Mouse (Mus musculus): Measurements from ENCODE around the gene Styxl1. TPM values are rescaled to one million over a fixed set of nuclear protein-coding genes. Genes with fewer than 3 reads are reported as not detected.
A peak's percentile ranks its signal among the peaks of the same experiment; 100 is the strongest.

Gene Styxl1
- total and polyA plus RNA-seq, 2 experiments from 2014 or later = 0.42 TPM; not detected in 1

DNA sequence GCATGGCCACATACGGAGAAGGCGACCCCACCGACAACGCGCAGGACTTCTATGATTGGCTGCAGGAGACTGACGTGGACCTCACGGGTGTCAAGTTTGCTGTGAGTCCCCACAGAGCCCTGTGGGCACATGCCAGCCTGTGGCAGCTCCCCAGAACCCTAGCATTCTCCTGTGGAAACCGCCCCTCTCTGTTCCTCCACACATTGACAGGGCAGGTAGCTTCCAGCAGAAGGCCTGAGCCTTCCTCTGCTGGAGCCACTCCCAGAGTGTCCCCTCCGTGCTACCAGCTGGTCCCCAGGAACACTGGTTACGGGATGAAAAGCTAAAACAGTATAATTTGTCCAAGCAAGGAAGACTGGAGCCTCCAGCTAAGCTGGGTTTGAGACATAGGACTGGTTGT, 47.9 kb downstream of the Styxl1 start:
- Histone ChIP-seq H3K4me2 (ENCODE audit: low read depth, low read length) (no peak overlapping the region), H3K4me1 (ENCODE audit: control insufficient read depth, insufficient read depth) (peaks cover 24% of the 10 kb centered on the region), H3K36me3 (replicated peaks; ENCODE audit: control insufficient read depth, insufficient read depth, low read length) (peaks cover 70% of the 10 kb centered on the region), H3K9me3 (replicated peaks; ENCODE audit: control insufficient read depth, low read length) (no peaks in the 10 kb centered on the region), H3K27me3 (ENCODE audit: control insufficient read depth, insufficient read depth, low read length) (no peaks in the 10 kb centered on the region), H3K9ac (replicated peaks; ENCODE audit: low read depth, low read length) (no peak overlapping the region), H3K4me3 (ENCODE audit: low read depth, low read length) (no peak overlapping the region), H3K27ac (ENCODE audit: low read depth) (no peak overlapping the region)
- no peak for ATAC-seq (ENCODE audit: insufficient read depth, low read depth)
- TF ChIP-seq EP300 (IDR thresholded peaks at IDR 0.05; ENCODE audit: low read depth) = no peak
- TF ChIP-seq CTCF (IDR thresholded peaks at IDR 0.05; ENCODE audit: low read depth) = no peak
- no peak for DNase-seq (ENCODE audit: low spot score)
- WGBS = 93% methylated on average over 10 of the region's 10 CpGs

DNA sequence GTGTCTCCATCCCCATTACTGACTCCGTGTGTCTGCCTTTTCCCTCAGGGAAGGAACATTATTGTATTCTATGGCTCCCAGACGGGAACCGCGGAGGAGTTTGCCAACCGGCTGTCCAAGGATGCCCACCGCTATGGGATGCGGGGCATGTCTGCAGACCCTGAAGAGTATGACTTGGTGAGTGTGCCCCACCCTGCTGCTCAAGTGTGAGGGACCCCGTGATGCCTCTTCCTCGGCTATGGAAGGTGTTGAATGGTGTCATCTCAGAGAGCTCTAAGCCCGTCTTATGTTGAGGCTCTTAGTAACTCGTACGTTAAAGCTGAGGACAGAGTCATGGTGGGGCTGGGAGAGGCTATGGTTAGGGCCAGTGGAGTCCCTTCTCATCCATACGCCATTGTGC, 48.8 kb downstream of the Styxl1 start:
- Histone ChIP-seq H3K4me2 (ENCODE audit: low read depth, low read length) (no peak overlapping the region), H3K27ac (ENCODE audit: low read depth) (no peak overlapping the region), H3K9ac (replicated peaks; ENCODE audit: low read depth, low read length) (no peak overlapping the region), H3K4me3 (ENCODE audit: low read depth, low read length) (no peak overlapping the region), H3K27me3 (ENCODE audit: control insufficient read depth, insufficient read depth, low read length) (no peaks in the 10 kb centered on the region), H3K9me3 (replicated peaks; ENCODE audit: control insufficient read depth, low read length) (no peaks in the 10 kb centered on the region), H3K36me3 (replicated peaks; ENCODE audit: control insufficient read depth, insufficient read depth, low read length) (peaks cover 61% of the 10 kb centered on the region), H3K4me1 (ENCODE audit: control insufficient read depth, insufficient read depth) (peaks cover 33% of the 10 kb centered on the region)
- ATAC-seq (ENCODE audit: insufficient read depth, low read depth) (no peak), DNase-seq (ENCODE audit: low spot score) (no peak)
- TF ChIP-seq EP300 (IDR thresholded peaks at IDR 0.05; ENCODE audit: low read depth) (no peak), CTCF (IDR thresholded peaks at IDR 0.05; ENCODE audit: low read depth) (no peak)
- 90% methylated on average over 13 of the region's 13 CpGs for WGBS

DNA sequence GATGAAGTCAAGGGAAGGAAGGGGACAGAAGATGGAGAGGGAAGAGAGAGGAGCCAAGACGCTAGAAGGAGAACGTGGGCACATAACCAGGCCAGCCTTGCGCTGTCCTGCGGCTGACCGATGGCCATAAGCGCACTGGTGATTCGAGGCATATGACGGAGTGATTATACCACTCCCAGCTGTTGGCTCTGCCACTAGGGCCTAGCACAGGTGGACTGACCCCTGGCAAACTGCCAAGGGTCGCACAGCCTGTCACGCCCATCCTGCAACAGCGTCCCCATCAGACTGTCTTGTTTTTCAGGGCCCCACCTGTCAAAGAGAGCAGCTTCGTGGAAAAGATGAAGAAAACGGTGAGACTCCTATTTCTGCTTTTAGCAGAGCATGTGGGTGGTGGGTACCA, 49.8 kb downstream of the Styxl1 start:
- no peak overlapping the region for H3K4me2 ChIP-seq (ENCODE audit: low read depth, low read length)
- WGBS = 84% methylated on average over 13 of the region's 13 CpGs
- no peak for ATAC-seq (ENCODE audit: insufficient read depth, low read depth)
- H3K4me3 ChIP-seq (ENCODE audit: low read depth, low read length) = no peak overlapping the region
- DNase-seq (ENCODE audit: low spot score) = no peak
- peaks cover 51% of the 10 kb centered on the region for H3K36me3 ChIP-seq (replicated peaks; ENCODE audit: control insufficient read depth, insufficient read depth, low read length)
- H3K9ac ChIP-seq (replicated peaks; ENCODE audit: low read depth, low read length) = no peak overlapping the region
- peaks cover 35% of the 10 kb centered on the region for H3K4me1 ChIP-seq (ENCODE audit: control insufficient read depth, insufficient read depth)
- H3K27ac ChIP-seq (ENCODE audit: low read depth) = no peak overlapping the region
- TF ChIP-seq EP300 (IDR thresholded peaks at IDR 0.05; ENCODE audit: low read depth) (no peak), CTCF (IDR thresholded peaks at IDR 0.05; ENCODE audit: low read depth) (no peak)
- no peaks in the 10 kb centered on the region for H3K27me3 ChIP-seq (ENCODE audit: control insufficient read depth, insufficient read depth, low read length)
- no peaks in the 10 kb centered on the region for H3K9me3 ChIP-seq (replicated peaks; ENCODE audit: control insufficient read depth, low read length)

DNA sequence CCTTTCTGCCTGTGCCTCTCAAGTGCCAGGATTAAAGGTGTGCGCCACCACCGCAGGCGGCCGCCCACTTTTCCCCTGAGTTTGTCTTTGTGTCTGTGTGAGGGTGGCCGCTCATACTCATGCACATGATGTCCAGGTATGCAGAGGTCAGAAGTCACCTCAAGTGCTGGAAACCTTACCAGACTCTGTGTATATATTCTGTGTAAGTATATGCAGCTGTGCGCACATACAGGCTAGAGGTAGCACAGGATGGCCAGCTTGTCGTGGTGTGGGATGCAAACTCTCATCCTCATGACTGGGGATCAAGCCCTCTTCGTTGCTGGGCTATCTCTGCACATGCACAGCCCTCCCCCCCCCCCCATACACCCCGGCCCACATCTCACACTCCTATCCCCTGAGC, 50.3 kb downstream of the Styxl1 start:
- Histone ChIP-seq H3K4me3 (ENCODE audit: low read depth, low read length) (no peak overlapping the region), H3K4me2 (ENCODE audit: low read depth, low read length) (no peak overlapping the region), H3K27me3 (ENCODE audit: control insufficient read depth, insufficient read depth, low read length) (no peaks in the 10 kb centered on the region), H3K9me3 (replicated peaks; ENCODE audit: control insufficient read depth, low read length) (no peaks in the 10 kb centered on the region), H3K9ac (replicated peaks; ENCODE audit: low read depth, low read length) (no peak overlapping the region), H3K27ac (ENCODE audit: low read depth) (0 out of 2 replicates have a peak overlapping the region, but pooled peaks have one; percentile 84), H3K36me3 (replicated peaks; ENCODE audit: control insufficient read depth, insufficient read depth, low read length) (peaks cover 46% of the 10 kb centered on the region), H3K4me1 (ENCODE audit: control insufficient read depth, insufficient read depth) (peaks cover 35% of the 10 kb centered on the region)
- no peak for TF ChIP-seq EP300 (IDR thresholded peaks at IDR 0.05; ENCODE audit: low read depth)
- TF ChIP-seq CTCF (IDR thresholded peaks at IDR 0.05; ENCODE audit: low read depth) = no peak
- WGBS = 92% methylated on average over 9 of the region's 9 CpGs
- ATAC-seq (ENCODE audit: insufficient read depth, low read depth) = no peak
- no peak for DNase-seq (ENCODE audit: low spot score)

DNA sequence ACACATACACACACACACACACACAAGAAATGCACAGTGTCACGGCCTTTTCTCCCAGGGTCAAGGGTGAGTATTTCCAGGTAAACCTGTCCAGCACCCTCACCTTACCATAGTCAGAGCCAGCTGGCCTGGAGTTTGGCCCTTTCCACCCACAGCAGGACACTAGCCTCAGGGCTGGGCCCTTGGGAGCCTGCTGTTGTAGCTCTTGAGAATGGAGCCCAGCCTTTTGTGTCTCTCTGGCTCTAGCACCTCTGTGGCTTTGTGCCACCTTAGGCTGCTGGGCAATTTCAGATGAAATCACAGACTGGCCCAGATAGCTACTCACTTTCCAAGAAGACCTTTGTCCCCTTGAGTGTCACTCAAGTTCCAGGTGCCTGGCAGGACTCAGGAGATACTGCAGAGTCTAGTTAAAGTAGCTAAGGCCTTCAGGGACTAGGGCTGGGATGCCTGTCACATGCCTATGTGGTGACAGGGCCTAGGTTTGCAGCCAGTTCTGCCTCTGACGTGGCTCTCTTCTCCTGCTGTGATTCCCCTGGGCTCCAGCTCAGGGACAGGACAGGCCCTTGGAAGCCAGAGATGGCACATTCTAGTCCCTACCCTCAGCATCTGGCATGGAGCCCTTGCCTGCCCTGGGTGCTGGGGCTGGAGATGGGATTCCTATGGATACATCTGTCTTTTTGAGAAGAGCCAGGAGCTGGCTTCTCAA, 51.4 kb downstream of the Styxl1 start:
- Histone ChIP-seq H3K4me3 (ENCODE audit: low read depth, low read length) (no peak overlapping the region), H3K4me1 (ENCODE audit: control insufficient read depth, insufficient read depth) (peaks cover 46% of the 10 kb centered on the region), H3K36me3 (replicated peaks; ENCODE audit: control insufficient read depth, insufficient read depth, low read length) (peaks cover 36% of the 10 kb centered on the region), H3K27me3 (ENCODE audit: control insufficient read depth, insufficient read depth, low read length) (no peaks in the 10 kb centered on the region), H3K9me3 (replicated peaks; ENCODE audit: control insufficient read depth, low read length) (no peaks in the 10 kb centered on the region), H3K9ac (replicated peaks; ENCODE audit: low read depth, low read length) (0 out of 2 replicates have a peak overlapping the region, but pooled peaks have one; percentile 7), H3K4me2 (ENCODE audit: low read depth, low read length) (0 out of 2 replicates have a peak overlapping the region, but pooled peaks have one; percentile 2), H3K27ac (ENCODE audit: low read depth) (peak overlapping the region; percentile 84)
- TF ChIP-seq CTCF (IDR thresholded peaks at IDR 0.05; ENCODE audit: low read depth) = no peak
- TF ChIP-seq EP300 (IDR thresholded peaks at IDR 0.05; ENCODE audit: low read depth) = 0 out of 2 replicates have a peak, but pooled peaks have one; percentile 30
- WGBS = 52% methylated on average over 2 of the region's 2 CpGs
- peak; percentile 85 for ATAC-seq (ENCODE audit: insufficient read depth, low read depth)
- peak; percentile 81 for DNase-seq (ENCODE audit: low spot score)

All from heart, postnatal 0 days (tissue).